Mouse (Mus musculus) cortical plate, adult 2 months (tissue): ENCODE results near the gene Aldoc.

Experiments
- CTCF ChIP-seq: fragments of 200-500 bp; IDR thresholded peaks from 2 replicates; pipeline ENCODE4 v1.5.1; 2011; ENCODE audit warnings: mild to moderate bottlenecking, control low read depth, low read length; ENCODE audit not compliant: insufficient read depth; ENCODE audit errors: extremely low read depth
- POLR2A ChIP-seq: fragments of 200-500 bp; IDR thresholded peaks from 2 replicates; pipeline ENCODE4 v1.6.1; 2011; ENCODE audit warnings: mild to moderate bottlenecking, low read length, control low read depth; ENCODE audit not compliant: insufficient read depth; ENCODE audit errors: extremely low read depth

GRCm38 (mm10) chr11:78360789-78361131, 38.0 kb downstream of the Aldoc start:
- TF ChIP-seq CTCF (no peak), POLR2A (no peak)
